Mouse (Mus musculus): ENCODE measurements around the gene Gm47289.

GRCm38 (mm10) chr9:119151751-119152150 lies 7.2 kb upstream of the Gm47289 start:
- TF ChIP-seq CTCF (IDR thresholded peaks at IDR 0.05; ENCODE audit: low read depth) (no peak), EP300 (IDR thresholded peaks at IDR 0.05; ENCODE audit: low read depth) (no peak)
